Mouse (Mus musculus) brain, embryonic 14.5 days (tissue): ENCODE measurements around the gene Gca.

Source experiments
- CTCF ChIP-seq: fragments of 200-500 bp; IDR thresholded peaks from 2 replicates; pipeline ENCODE4 v1.5.1; 2012; ENCODE audit warnings: inconsistent platforms, mild to moderate bottlenecking, moderate library complexity, borderline replicate concordance; ENCODE audit not compliant: insufficient read depth, insufficient read length; ENCODE audit errors: extremely low read depth
- POLR2A ChIP-seq: fragments of 200-500 bp; IDR thresholded peaks from 2 replicates; pipeline ENCODE4 v1.6.1; 2012; ENCODE audit warnings: mild to moderate bottlenecking, inconsistent platforms, borderline replicate concordance; ENCODE audit not compliant: poor library complexity, insufficient read depth, insufficient read length, severe bottlenecking; ENCODE audit errors: extremely low read depth

DNA sequence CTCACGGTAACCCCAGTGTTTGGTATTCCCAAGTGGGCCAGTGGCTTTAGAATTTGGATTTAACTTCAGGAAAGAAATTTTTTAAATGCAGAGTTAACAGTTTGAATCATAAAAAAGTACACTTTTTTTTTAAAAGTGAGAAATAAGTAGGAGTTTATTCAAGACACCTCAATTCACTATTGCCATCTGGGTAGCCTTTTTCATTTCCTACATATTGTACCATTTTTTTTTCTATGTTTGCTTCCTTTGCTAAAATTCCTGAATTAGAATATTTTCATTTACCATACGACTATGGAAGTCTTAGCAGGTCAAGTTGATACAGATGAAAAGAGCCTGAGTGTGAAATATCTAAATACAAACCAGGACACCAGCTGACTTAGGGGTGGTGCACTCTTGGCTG lies 79.0 kb downstream of the Gca start:
- no peak for TF ChIP-seq POLR2A
- no peak for TF ChIP-seq CTCF
